Mouse (Mus musculus): ENCODE data around the gene Taok3. TPM values are rescaled to one million over a fixed set of nuclear protein-coding genes. Genes with fewer than 3 reads are reported as not detected.

Gene Taok3
- polyA plus RNA-seq, 1 experiment from 2014 or later: 12.0 TPM

GRCm38 (mm10) chr5:117231059-117231458 lies 111.1 kb downstream of the Taok3 start:
- Histone ChIP-seq H3K27me3 (ENCODE audit: low read depth, poor library complexity, severe bottlenecking) (no peaks in the 10 kb centered on the region), H3K9me3 (replicated peaks) (no peaks in the 10 kb centered on the region), H3K4me1 (no peaks in the 10 kb centered on the region), H3K27ac (replicated peaks) (no peak overlapping the region), H3K36me3 (0 out of 2 replicates have a peak, but pooled peaks cover 6% of the 10 kb centered on the region), H3K4me3 (no peak overlapping the region)
- no peak for DNase-seq (ENCODE audit: low spot score)
- WGBS: 71% methylated on average over 12 of the region's 12 CpGs

GRCm38 (mm10) chr5:117236540-117236939 lies 116.6 kb downstream of the Taok3 start:
- Histone ChIP-seq H3K27me3 (ENCODE audit: low read depth, poor library complexity, severe bottlenecking) (peaks cover 1% of the 10 kb centered on the region; the same call in 1 of the 2 replicates), H3K36me3 (no peaks in the 10 kb centered on the region), H3K4me3 (no peak overlapping the region), H3K27ac (replicated peaks) (no peak overlapping the region), H3K4me1 (peaks cover 17% of the 10 kb centered on the region), H3K9me3 (replicated peaks) (no peaks in the 10 kb centered on the region)
- DNase-seq (ENCODE audit: low spot score): no peak
- WGBS: 79% methylated on average over 5 of the region's 5 CpGs

GRCm38 (mm10) chr5:117239106-117239505 lies 119.2 kb downstream of the Taok3 start:
- Histone ChIP-seq H3K27me3 (ENCODE audit: low read depth, poor library complexity, severe bottlenecking) (peaks cover 14% of the 10 kb centered on the region), H3K4me3 (no peak overlapping the region), H3K36me3 (no peaks in the 10 kb centered on the region), H3K9me3 (replicated peaks) (no peaks in the 10 kb centered on the region), H3K27ac (replicated peaks) (no peak overlapping the region), H3K4me1 (peaks cover 35% of the 10 kb centered on the region)
- DNase-seq (ENCODE audit: low spot score): no peak
- WGBS: 83% methylated on average over 4 of the region's 4 CpGs

GRCm38 (mm10) chr5:117240321-117240731 lies 120.4 kb downstream of the Taok3 start:
- Histone ChIP-seq H3K4me3 (peak overlapping the region; percentile 60), H3K36me3 (no peaks in the 10 kb centered on the region), H3K27me3 (ENCODE audit: low read depth, poor library complexity, severe bottlenecking) (peaks cover 14% of the 10 kb centered on the region), H3K4me1 (peaks cover 35% of the 10 kb centered on the region), H3K27ac (replicated peaks) (peak overlapping the region; percentile 85), H3K9me3 (replicated peaks) (no peaks in the 10 kb centered on the region)
- DNase-seq (ENCODE audit: low spot score): no peak
- WGBS: 6% methylated on average over 12 of the region's 12 CpGs

- Histone ChIP-seq H3K27ac (replicated peaks) (peak overlapping the region; percentile 85), H3K4me1 (peaks cover 35% of the 10 kb centered on the region), H3K4me3 (peak overlapping the region; percentile 60), H3K36me3 (no peaks in the 10 kb centered on the region), H3K9me3 (replicated peaks) (no peaks in the 10 kb centered on the region), H3K27me3 (ENCODE audit: low read depth, poor library complexity, severe bottlenecking) (peaks cover 14% of the 10 kb centered on the region)
- WGBS: 2% methylated on average over 32 of the region's 32 CpGs
- peak; percentile 60 for DNase-seq (ENCODE audit: low spot score)
These were observed 120.9 kb downstream of the Taok3 start for GRCm38 (mm10) chr5:117240761-117241322.

- H3K36me3 ChIP-seq: no peaks in the 10 kb centered on the region
- H3K27ac ChIP-seq (replicated peaks): no peak overlapping the region; the same call in 1 of the 2 replicates
- peaks cover 35% of the 10 kb centered on the region for H3K4me1 ChIP-seq
- H3K4me3 ChIP-seq: peak overlapping the region; percentile 60
- H3K27me3 ChIP-seq (ENCODE audit: low read depth, poor library complexity, severe bottlenecking): peaks cover 14% of the 10 kb centered on the region
- WGBS: 68% methylated on average over 16 of the region's 16 CpGs
- no peaks in the 10 kb centered on the region for H3K9me3 ChIP-seq (replicated peaks)
- DNase-seq (ENCODE audit: low spot score): no peak
These were observed 122.1 kb downstream of the Taok3 start for GRCm38 (mm10) chr5:117241935-117242531.

GRCm38 (mm10) chr5:117242671-117243478 lies 122.9 kb downstream of the Taok3 start:
- H3K4me1 ChIP-seq: peaks cover 35% of the 10 kb centered on the region
- DNase-seq (ENCODE audit: low spot score): peak; percentile 23
- 25% methylated on average over 22 of the region's 22 CpGs for WGBS
- no peaks in the 10 kb centered on the region for H3K9me3 ChIP-seq (replicated peaks)
- H3K27me3 ChIP-seq (ENCODE audit: low read depth, poor library complexity, severe bottlenecking): peaks cover 14% of the 10 kb centered on the region
- H3K4me3 ChIP-seq: peak overlapping the region; percentile 60
- no peaks in the 10 kb centered on the region for H3K36me3 ChIP-seq
- peak overlapping the region; percentile 76 for H3K27ac ChIP-seq (replicated peaks)

- WGBS: 89% methylated on average over 8 of the region's 8 CpGs
These were observed 125.2 kb downstream of the Taok3 start for GRCm38 (mm10) chr5:117245170-117245569.

GRCm38 (mm10) chr5:117248351-117248750 lies 128.4 kb downstream of the Taok3 start:
- H3K27me3 ChIP-seq (ENCODE audit: low read depth, poor library complexity, severe bottlenecking): no peaks in the 10 kb centered on the region
- peaks cover 21% of the 10 kb centered on the region for H3K36me3 ChIP-seq
- no peak for DNase-seq (ENCODE audit: low spot score)
- whole genome bisulfite sequencing: 33% methylated on average over 10 of the region's 10 CpGs
- no peak overlapping the region for H3K4me3 ChIP-seq
- H3K27ac ChIP-seq (replicated peaks): no peak overlapping the region
- 0 out of 2 replicates have a peak, but pooled peaks cover 7% of the 10 kb centered on the region for H3K4me1 ChIP-seq
- H3K9me3 ChIP-seq (replicated peaks): no peaks in the 10 kb centered on the region

More at GRCm38 (mm10) chr5:117245170-117245569, 125.2 kb downstream of the Taok3 start:
- Histone ChIP-seq H3K4me3 (no peak overlapping the region), H3K36me3 (no peaks in the 10 kb centered on the region), H3K9me3 (replicated peaks) (no peaks in the 10 kb centered on the region), H3K27me3 (ENCODE audit: low read depth, poor library complexity, severe bottlenecking) (peaks cover 14% of the 10 kb centered on the region), H3K27ac (replicated peaks) (no peak overlapping the region), H3K4me1 (peaks cover 38% of the 10 kb centered on the region)
- DNase-seq (ENCODE audit: low spot score): no peak

GRCm38 (mm10) chr5:117250796-117251195 lies 130.9 kb downstream of the Taok3 start:
- Histone ChIP-seq H3K4me1 (0 out of 2 replicates have a peak, but pooled peaks cover 7% of the 10 kb centered on the region), H3K27me3 (ENCODE audit: low read depth, poor library complexity, severe bottlenecking) (no peaks in the 10 kb centered on the region), H3K4me3 (no peak overlapping the region), H3K9me3 (replicated peaks) (no peaks in the 10 kb centered on the region), H3K27ac (replicated peaks) (0 out of 2 replicates have a peak overlapping the region, but pooled peaks have one; percentile 42), H3K36me3 (peaks cover 21% of the 10 kb centered on the region)
- WGBS: 87% methylated on average over 24 of the region's 24 CpGs
- DNase-seq (ENCODE audit: low spot score): no peak

GRCm38 (mm10) chr5:117251763-117252162 lies 131.8 kb downstream of the Taok3 start:
- Histone ChIP-seq H3K9me3 (replicated peaks) (no peaks in the 10 kb centered on the region), H3K27me3 (ENCODE audit: low read depth, poor library complexity, severe bottlenecking) (no peaks in the 10 kb centered on the region), H3K4me3 (no peak overlapping the region), H3K27ac (replicated peaks) (no peak overlapping the region), H3K4me1 (0 out of 2 replicates have a peak, but pooled peaks cover 7% of the 10 kb centered on the region), H3K36me3 (peaks cover 31% of the 10 kb centered on the region)
- DNase-seq (ENCODE audit: low spot score): no peak
- WGBS: 91% methylated on average over 3 of the region's 3 CpGs

GRCm38 (mm10) chr5:117258276-117258675 lies 138.3 kb downstream of the Taok3 start:
- Histone ChIP-seq H3K4me3 (no peak overlapping the region), H3K27me3 (ENCODE audit: low read depth, poor library complexity, severe bottlenecking) (no peaks in the 10 kb centered on the region), H3K4me1 (no peaks in the 10 kb centered on the region), H3K27ac (replicated peaks) (no peak overlapping the region), H3K9me3 (replicated peaks) (no peaks in the 10 kb centered on the region), H3K36me3 (peaks cover 39% of the 10 kb centered on the region)
- 94% methylated on average over 15 of the region's 15 CpGs for WGBS
- DNase-seq (ENCODE audit: low spot score): no peak

All from midbrain, embryonic 10.5 days (tissue).